Mouse (Mus musculus): ENCODE data around the gene Ciao2a. TPM values are rescaled to one million over a fixed set of nuclear protein-coding genes. Genes with fewer than 3 reads are reported as not detected.

Gene Ciao2a
- polyA plus RNA-seq, 1 experiment: 31.7 TPM

GRCm38 (mm10) chr9:66158885-66159430 lies 32.5 kb downstream of the Ciao2a start:
- no peak for DNase-seq (ENCODE audit: extremely low spot score in 1 of 2, low spot score in 1 of 2)

GRCm38 (mm10) chr9:66160155-66160554 lies 33.7 kb downstream of the Ciao2a start:
- no peak for DNase-seq (ENCODE audit: extremely low spot score in 1 of 2, low spot score in 1 of 2)

GRCm38 (mm10) chr9:66162995-66163394 lies 36.6 kb downstream of the Ciao2a start:
- no peak for DNase-seq (ENCODE audit: extremely low spot score in 1 of 2, low spot score in 1 of 2)

GRCm38 (mm10) chr9:66167222-66167621 lies 40.8 kb downstream of the Ciao2a start:
- no peak for DNase-seq (ENCODE audit: extremely low spot score in 1 of 2, low spot score in 1 of 2)

- no peak for DNase-seq (ENCODE audit: extremely low spot score in 1 of 2, low spot score in 1 of 2)
These were observed 41.8 kb downstream of the Ciao2a start for GRCm38 (mm10) chr9:66168233-66168632.

GRCm38 (mm10) chr9:66170506-66170905 lies 44.1 kb downstream of the Ciao2a start:
- no peak for DNase-seq (ENCODE audit: extremely low spot score in 1 of 2, low spot score in 1 of 2)

GRCm38 (mm10) chr9:66171275-66171921 lies 45.0 kb downstream of the Ciao2a start:
- DNase-seq (ENCODE audit: extremely low spot score in 1 of 2, low spot score in 1 of 2): no peak

- DNase-seq (ENCODE audit: extremely low spot score in 1 of 2, low spot score in 1 of 2): no peak
These were observed 47.0 kb downstream of the Ciao2a start for GRCm38 (mm10) chr9:66173316-66173855.

- no peak for DNase-seq (ENCODE audit: extremely low spot score in 1 of 2, low spot score in 1 of 2)
These were observed 48.6 kb downstream of the Ciao2a start for GRCm38 (mm10) chr9:66174985-66175384.

- no peak for DNase-seq (ENCODE audit: extremely low spot score in 1 of 2, low spot score in 1 of 2)
These were observed 51.6 kb downstream of the Ciao2a start for GRCm38 (mm10) chr9:66177975-66178374.

- DNase-seq (ENCODE audit: extremely low spot score in 1 of 2, low spot score in 1 of 2): no peak
These were observed 53.4 kb downstream of the Ciao2a start for GRCm38 (mm10) chr9:66179795-66180194.

GRCm38 (mm10) chr9:66181126-66181825 lies 54.9 kb downstream of the Ciao2a start:
- no peak for DNase-seq (ENCODE audit: extremely low spot score in 1 of 2, low spot score in 1 of 2)

GRCm38 (mm10) chr9:66181826-66182678 lies 55.6 kb downstream of the Ciao2a start:
- DNase-seq (ENCODE audit: extremely low spot score in 1 of 2, low spot score in 1 of 2): no peak

- DNase-seq (ENCODE audit: extremely low spot score in 1 of 2, low spot score in 1 of 2): no peak
These were observed 56.2 kb downstream of the Ciao2a start for GRCm38 (mm10) chr9:66182679-66182993.

- DNase-seq (ENCODE audit: extremely low spot score in 1 of 2, low spot score in 1 of 2): no peak
These were observed 56.6 kb downstream of the Ciao2a start for GRCm38 (mm10) chr9:66183023-66183422.

- no peak for DNase-seq (ENCODE audit: extremely low spot score in 1 of 2, low spot score in 1 of 2)
These were observed 58.2 kb downstream of the Ciao2a start for GRCm38 (mm10) chr9:66184572-66184971.

GRCm38 (mm10) chr9:66186426-66186825 lies 60.0 kb downstream of the Ciao2a start:
- DNase-seq (ENCODE audit: extremely low spot score in 1 of 2, low spot score in 1 of 2): no peak

Data from frontal cortex, adult 2 months (tissue).